Mouse (Mus musculus): ENCODE measurements around the gene Lrrc8a.

Gene Lrrc8a

DNA sequence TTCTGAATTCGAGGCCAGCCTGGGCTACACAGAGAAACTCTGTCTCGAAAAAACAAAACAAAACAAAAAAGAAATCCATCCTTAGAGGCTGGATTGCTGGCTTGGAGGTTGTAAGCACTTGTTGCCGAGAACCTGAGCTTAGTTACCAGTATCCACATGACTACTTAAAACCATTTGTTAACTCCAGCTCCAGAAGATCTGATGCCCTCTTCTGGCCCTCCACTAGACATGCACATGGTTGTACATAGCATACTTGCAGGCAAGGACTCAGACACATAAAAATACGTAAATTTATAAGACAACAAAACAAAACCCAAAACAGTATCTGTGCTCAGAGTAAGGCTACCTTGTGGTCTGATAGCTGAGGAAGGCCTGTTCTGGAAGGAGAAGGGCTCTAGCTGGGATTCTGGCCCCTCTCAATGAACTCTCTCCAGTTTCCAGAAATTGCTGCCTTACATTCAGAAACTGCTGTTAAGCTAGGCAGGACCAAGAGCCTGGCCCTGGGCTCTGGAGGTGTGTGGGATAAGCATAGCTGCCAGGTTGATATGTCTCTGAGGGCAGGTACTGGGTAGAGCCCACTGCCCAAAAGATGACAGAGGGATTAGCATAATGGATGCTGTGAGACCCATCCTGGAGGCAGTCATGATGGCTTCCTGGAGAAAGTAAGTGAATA, 23.7 kb downstream of the Lrrc8a start:
- DNase-seq (ENCODE audit: low read depth in 2 of 2, low spot score in 2 of 2): no peak

DNA sequence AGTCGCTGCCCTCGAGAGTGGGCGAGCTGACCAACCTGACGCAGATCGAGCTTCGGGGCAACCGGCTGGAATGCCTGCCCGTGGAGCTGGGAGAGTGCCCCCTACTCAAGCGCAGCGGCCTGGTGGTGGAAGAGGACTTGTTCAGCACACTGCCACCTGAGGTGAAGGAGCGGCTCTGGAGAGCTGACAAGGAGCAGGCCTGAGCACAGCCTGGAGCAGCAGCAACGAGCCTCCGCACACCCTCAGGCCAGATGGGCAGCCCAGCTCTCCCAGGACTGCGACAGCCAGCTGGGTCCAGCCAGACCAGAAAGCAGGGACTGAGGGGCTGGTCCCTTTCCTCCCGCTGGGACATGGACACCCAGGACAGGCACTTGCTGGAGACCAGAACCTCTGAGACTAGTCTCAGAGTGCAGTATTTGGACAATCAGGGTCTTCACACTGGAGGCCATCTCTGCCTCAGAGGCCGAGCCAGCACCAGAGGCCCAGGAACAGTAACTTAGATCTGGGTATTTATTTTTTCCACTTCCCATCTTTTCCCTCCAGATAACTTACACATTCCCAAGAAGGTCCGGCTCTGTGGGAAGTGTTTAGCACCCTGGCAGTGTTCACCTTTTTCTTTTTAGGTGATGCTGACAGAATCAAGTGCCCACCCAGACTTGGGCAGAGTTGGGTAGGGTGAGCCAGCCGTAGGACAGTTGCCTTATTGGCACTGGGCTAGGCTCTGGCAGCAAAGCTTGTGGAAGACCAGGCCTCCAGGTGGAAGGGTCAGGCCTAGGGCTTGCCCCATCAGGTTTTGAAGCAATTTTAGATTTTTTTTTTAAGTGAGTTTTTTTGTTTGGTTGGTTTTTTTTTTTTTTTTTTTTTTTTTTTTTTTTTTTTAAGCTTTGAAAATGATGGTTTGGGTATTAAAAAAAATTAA, 24.7 kb downstream of the Lrrc8a start:
- DNase-seq (ENCODE audit: low read depth in 2 of 2, low spot score in 2 of 2): no peak

DNA sequence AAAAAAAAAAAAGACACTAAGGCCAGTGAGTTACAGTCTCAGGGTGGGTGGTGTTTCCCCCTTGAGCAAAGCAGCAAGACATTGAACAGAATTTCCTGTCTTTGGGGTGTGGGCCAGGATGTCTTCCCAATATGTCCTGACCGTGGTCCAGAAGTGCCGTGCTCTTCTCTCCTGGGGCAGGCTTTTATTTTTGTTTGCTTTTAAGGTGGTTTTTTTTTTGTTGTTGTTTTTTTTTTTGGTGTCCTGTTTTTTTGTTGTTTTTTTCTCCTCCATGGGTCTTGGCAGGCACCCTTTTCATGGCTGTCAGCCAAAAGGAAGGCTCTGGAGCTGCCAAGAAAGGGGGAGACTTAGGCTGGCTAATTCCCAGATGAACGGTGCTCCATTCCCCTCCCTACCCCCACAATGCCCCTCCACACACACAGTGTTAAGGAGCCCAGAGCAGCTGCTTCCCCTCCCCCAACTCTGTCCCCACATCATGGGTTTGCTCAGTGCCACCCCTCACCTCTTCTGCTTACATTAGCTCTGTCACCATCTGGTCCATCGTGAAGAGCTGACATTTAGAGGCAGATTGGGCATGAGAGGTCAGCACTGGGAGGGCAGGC, 25.4 kb downstream of the Lrrc8a start:
- DNase-seq (ENCODE audit: low read depth in 2 of 2, low spot score in 2 of 2): no peak

DNA sequence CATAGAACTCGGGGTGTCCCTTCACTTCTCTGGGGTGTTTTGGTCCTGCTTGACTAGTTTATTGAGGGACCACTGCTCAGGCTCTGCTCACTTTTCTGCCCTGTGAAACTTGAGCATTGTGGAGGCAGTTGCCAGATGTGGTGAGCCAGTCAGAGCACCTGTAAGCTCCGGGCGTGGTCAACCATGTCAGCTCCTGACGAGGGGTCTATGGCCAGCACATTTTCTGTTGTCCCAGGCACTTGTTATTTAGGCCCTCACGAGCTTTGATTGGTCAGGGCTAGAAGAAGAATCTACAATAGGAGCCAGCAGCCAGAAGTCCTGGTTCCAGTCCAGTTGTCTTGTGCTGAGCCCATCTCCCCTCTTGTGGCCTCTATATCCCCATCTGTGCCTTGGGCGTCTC, 26.3 kb downstream of the Lrrc8a start:
- no peak for DNase-seq (ENCODE audit: low read depth in 2 of 2, low spot score in 2 of 2)

DNA sequence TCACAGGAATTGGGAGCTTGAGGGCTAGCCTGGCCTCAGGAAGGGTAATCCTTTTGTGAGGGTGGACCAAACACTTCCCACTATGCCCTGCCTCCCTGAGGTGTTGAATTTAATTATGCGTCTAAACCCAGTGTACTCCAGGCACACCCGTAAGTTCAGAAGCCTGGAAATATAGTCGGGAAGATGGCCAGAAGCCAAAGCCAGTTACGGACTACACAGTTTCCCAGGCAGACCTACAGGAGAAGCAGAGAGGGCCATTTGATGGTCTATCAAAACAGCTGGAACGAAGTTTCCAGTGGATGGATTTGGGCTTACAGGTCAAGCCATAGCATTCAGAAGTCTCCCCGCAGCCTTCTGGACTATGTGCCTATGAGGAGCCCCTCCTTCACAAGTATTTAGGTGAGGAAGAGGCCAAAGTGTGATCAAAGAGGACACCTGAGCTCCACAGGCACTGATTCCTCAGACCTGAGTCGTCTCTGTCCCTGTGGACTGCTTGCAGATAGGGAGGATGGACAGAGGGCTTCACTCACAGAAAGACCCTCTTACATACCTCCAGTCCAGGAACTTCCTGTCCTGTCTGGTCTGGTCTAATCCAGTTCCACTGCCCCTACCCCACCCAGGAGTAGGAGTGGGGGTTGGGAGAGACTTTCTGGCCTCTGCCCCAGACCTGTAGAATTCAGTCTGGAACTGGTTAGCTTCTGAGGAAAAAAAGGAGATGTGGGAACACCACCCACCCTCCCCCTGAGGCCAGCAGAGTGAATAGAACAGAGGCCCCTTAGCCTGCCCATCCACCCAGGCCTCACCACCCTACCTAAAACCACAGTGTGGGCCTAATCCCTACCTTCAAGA, 27.4 kb downstream of the Lrrc8a start:
- no peak for DNase-seq (ENCODE audit: low read depth in 2 of 2, low spot score in 2 of 2)

DNA sequence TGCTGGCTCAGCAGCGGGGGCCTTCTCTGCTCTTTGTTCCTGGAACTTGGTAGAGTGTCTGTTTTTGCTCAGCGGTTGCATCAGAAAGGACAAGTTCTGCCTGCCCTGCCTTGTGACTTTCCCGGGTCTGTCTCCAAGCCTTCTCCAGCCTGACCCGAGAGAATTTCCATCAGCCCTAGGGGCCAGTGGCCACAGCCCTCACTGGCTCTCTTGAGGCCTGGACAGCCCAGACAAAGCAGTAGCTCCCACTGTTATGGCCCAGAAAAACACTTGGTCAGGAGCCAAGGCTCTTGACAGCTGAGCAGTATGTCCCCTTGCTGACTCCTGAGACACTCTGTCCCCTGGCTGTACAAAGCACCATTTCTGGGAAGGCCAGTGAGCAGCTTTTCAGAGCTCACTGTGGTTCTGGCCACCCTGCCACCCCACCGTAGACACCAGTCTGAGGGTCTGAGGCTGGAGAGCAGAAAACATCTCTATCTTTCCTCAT, 28.3 kb downstream of the Lrrc8a start, which contains the start of gene Phyhd1:
Gene Phyhd1 (plus strand): TSS at position 437 of the 487 bp plus-strand sequence.
- DNase-seq (ENCODE audit: low read depth in 2 of 2, low spot score in 2 of 2): no peak

DNA sequence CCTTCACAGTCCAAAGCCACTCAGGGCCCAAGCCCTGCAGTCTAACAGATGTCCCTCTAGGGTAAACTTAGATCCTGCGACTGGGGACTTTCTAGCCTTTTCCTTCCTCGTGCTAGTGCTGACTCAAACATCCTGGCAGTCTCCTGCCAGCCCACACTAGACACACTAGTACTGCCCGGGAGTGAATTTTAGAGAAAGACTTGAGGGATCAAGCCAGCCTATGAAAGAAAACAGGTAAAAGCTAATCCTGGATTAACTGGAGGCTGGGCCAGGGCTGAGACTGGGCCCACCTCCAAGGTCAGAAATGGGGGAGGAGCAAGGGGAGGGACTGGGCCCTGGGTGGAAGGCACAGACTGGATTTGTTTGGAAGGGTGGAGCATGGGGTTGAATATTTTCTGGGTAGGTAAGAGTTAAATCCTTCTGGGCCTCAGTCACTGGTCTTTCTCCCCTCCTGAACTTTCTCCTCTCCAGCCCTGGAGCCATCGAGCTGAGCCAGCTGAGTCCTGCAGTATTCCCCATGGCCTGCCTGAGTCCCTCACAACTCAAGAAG, 29.0 kb downstream of the Lrrc8a start:
- DNase-seq (ENCODE audit: low read depth in 2 of 2, low spot score in 2 of 2): no peak

DNA sequence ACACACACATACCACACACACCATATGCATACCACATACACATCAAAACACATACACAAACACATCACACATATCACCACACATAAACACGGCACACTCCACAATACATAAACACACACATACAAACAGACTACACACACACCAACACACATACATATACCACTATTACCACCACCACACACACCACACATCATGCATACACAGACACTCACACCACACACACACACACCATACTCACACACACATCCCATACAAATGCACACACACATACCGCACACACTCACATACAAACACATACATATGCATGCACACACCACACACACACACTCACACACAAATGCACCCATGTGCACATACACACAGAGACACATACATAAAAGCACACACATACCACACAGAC, 30.0 kb downstream of the Lrrc8a start:
- no peak for DNase-seq (ENCODE audit: low read depth in 2 of 2, low spot score in 2 of 2)

DNA sequence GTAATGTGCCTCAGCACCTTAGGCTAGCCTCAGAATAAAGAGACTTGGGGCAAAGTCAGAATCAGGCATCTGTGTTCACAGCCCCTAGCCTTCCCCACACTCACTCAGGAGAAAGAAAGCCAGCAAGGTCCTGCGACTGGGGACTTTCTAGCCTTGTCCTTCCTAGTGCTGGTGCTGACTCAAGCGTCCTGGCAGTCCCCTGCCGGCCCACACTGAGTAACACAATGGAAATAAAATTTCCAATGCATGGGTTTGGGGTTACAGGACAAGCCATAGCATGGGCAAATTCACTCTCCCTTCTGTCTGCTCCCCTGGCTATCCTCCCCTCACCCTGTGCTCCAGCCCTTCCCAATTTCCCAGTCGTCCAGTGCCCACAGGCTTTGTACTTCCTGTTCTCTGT, 30.9 kb downstream of the Lrrc8a start:
- no peak for DNase-seq (ENCODE audit: low read depth in 2 of 2, low spot score in 2 of 2)

DNA sequence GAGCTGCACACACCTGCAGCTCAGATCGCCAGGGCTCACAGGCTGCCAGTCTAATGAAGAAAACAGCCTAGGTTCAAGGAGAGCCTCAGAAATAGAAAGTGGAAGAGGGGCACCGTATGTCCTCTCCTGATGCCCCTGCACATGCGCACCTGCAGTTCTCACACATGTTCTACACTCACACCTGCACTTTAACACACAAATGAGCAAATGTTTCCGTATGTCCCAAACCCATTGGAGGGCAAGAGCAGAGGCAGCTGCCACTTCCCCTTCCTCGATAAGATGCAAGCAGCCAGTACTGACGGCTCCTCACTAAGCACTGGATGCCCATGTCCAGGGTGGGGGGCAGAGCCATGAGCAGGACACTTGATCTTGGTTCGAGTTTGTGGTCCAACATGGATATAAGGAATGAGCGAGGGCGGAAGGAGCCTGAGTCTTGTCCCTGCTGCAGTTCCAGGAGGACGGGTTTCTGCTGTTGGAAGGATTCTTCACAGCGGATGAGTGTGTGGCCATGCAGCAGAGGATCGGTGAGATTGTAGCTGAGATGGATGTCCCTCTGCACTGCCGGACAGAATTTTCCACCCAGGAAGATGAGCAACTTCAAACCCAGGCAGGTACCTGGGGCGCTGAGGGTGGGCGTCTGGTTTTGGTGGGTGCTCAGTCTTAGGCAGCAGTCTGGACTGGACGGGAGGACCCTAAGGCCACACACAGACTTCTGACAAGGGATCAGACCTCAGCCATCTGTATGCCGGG, 31.9 kb downstream of the Lrrc8a start:
- no peak for DNase-seq (ENCODE audit: low read depth in 2 of 2, low spot score in 2 of 2)

DNA sequence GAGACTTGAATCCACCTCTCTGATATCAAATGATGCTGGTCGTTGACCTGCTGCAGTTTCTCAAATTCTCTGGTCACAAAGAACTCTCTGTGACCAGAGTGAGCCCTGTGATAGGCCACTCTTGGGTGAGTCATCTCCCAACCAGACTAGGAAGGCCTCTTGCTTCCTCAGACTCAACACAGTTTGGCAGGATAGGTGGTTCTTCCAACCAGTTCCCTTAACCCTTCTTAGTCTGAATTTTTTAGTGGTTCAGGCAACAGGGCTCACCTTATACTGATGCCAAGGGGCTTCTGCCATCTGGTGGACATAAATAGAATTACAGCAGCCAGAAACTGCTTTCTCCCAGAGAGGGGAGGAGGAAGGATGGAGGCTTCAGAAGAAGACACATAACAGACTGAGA, 32.6 kb downstream of the Lrrc8a start:
- peak; percentile 61 to 73 for DNase-seq (ENCODE audit: low read depth in 2 of 2, low spot score in 2 of 2)

DNA sequence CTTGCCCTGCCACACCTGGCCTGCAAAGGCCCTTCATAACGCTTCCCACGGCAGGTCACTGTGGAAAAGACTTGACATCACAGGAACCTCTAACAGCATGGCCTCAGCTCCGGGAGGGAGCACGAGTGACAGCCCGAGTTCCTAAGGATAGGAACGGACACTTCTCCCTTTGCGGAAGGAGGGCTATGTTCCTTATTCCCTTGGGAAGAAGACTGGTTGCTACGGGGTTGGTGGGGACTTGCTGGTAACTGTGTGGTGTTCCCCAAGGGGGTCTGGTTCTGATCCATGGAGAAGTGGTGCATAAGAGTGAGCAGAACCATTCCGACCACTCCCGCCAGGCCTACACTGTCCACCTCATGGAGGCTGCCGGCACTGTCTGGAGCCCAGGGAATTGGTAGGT, 43.2 kb downstream of the Lrrc8a start, which contains the start of gene Gm28038:
Gene Gm28038 (plus strand): TSS at position 301 of the 400 bp plus-strand sequence.
- no peak for DNase-seq (ENCODE audit: low read depth in 2 of 2, low spot score in 2 of 2)

DNA sequence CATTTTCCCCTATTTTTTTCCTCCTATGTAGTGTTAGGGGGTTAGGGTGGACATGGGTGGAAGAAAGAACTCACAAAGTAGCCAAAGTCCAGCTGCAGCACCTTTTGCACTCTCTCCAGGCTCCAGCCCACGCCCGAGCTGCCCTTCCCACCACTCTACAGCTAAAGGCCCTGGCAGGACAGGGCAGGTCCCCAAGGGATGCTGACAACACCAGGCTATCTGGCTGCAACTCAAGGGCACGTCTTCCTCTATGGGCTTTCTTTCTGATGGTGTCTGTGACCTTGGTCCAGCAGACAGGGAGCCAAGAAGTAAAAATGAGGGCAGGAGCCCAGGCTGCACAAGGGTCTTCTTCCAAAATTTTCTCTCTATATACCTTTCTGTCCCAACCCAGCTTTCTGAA, 44.1 kb downstream of the Lrrc8a start:
- no peak for DNase-seq (ENCODE audit: low read depth in 2 of 2, low spot score in 2 of 2)

DNA sequence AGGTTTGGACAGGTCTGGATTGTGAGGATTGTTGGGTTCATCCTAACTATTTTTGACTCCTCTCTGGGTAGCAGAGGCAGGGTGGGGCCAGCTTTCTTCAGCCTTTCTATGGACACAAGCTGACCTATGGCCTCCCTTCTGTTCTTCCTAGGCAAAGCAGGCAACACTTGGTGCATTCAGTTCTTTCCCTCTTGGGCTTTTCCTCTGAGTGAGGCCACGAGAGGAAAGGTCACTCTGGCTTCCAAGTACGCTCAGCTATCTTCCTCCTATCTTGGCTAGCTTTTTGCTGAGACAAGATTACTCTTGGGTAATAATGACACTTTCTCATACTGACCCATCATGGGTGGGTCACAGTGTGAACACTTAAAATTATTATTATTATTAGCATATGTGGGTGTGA, 45.7 kb downstream of the Lrrc8a start:
- DNase-seq (ENCODE audit: low read depth in 2 of 2, low spot score in 2 of 2): no peak

DNA sequence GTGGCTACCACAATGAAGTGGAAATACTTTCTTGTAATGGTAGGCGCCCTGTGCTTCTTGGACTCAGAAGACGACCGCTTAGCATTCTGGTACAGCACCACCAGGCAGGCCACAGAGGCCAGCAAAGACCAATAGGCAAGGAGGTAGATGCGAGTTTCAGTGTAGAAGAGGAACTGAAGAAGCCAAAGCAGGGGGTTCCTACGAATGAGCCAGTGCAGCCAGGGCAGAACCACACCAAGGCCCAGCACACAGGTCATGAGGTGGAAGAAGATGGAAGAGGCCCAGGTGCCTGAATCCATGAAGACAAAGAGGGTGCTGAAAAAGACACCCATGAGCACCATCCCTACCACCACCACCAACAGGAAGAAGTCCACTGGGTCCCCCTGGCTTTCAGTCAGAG, 47.5 kb downstream of the Lrrc8a start:
- DNase-seq (ENCODE audit: low read depth in 2 of 2, low spot score in 2 of 2): no peak

DNA sequence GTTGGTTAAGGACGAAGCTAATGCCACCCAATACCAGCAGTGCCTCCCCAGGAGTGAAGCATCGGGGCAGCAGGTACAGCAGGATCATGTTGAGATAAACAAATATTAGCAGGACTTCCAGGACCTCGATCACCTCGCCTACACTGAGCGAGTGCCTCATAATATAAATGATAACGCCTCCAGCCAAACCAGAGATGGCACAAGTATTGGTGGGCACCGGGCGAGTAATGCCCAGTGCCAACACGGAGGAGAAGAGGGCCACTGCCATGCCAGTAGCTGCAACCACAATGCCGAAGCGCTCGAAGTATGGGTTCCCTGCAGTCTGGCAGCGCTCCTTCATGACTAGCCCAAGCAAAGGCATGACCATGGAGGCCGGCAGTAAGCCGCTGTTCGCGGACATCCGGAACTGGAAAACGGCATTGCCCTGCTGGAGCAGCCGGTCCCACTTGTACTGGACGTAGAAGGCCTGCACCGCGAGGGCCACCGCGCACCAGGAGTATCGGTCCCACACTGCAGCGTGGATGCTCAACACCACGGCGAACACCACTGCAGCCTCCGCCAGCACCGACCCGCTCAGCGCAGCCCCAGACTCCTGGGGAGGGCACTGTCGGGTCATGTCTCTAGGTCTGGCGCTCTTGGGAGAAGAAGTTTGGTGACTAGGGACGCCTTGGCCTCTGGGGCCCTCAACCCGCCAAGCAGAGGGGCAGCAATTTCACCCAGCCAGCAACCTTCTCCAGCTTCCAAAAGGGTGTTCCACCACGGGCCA, 48.1 kb downstream of the Lrrc8a start:
- DNase-seq (ENCODE audit: low read depth in 2 of 2, low spot score in 2 of 2): no peak

DNA sequence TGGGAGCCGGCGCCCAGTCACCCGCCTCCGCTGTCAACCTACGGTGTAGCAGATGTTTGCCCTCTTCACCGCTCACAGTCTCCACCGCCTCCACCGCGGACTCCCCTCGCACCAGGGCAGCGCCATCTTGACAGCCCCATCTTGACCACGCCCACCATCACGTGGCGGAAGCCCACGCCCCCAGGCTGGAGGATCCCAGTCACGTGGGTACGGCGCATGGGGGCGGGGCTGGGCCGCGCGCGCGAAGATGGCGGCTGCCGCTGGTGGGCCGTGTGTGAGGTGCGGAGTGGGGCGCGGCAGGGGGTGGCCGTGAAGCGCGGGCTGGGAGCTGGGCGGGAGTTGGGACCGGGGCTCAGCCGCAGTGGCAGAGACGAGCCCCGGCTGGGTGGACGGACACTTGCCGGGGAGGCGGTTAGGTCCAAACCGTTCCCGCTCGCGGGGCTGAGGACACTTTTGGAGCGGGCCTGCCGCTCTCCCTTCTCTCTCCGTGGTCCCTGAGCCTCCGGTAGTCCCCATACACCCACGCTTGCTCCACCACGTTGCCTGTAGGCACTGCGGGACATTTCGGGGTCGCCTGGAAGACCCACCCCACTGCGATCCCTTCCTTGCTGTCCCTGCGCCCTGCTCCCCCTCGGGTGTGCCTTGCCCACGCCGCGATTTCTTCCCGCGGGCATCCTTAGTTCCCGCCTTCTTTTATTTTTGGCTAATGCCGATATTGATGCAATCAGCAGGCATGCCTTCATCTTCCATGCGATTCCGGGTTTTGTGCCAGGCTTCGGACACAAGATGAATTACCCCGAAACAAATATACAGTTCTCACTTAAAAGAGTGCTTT, 48.9 kb downstream of the Lrrc8a start, which contains the start of the genes Dolk and Nup188:
Gene Dolk (minus strand): TSS at position 143 of the 835 bp plus-strand sequence.
Gene Nup188 (plus strand): TSS at position 206 of the 835 bp plus-strand sequence.
- peak; percentile 95 to 98 for DNase-seq (ENCODE audit: low read depth in 2 of 2, low spot score in 2 of 2)

DNA sequence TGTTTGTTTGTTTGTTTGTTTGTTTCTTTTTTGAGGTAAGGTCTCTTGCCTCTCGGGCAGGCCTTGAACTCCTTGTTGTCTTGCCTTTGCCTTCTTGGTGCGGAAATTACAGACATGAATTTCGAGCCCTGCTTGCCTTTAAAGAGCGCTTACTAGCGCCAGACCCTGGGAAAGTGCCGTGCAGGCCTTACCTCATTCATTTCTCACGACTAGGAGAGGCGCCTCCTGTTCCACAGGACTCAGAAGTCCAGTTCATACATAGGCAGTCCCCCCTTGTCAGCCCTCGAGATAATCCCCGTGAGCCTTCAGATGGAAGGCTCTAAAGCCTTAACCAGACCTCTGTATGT, 49.5 kb downstream of the Lrrc8a start:
- no peak for DNase-seq (ENCODE audit: low read depth in 2 of 2, low spot score in 2 of 2)
